32 mouse cellular contexts compared by ENCODE assay signal in the genomic region with DNA sequence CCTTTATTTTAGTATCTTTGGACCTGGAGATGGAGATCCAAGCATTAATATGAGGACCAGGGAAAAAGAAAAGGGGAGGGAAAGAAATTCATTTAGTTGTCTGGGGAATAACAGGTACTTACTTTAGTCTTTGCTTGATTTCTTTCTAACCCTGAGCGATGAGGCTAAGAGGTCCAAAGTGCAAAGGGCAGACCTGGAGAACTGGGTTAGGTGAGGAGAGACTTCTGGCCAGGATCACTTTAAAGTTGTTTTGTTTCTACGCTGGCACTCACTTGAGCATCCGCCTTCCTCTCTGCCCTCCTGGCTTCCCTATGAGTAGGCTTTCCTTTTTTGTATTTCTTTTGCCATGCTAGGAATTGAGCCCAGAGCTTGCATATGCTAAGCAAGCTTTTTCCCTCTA. TPM values are rescaled to one million over a fixed set of nuclear protein-coding genes. Genes with fewer than 3 reads are reported as not detected.
"Had no signal": no experiment of that assay in that cellular context is flagged by ENCODE, and none has a peak within 500 bp of the region (broad histone marks: within the 10 kb centered on the region; RNA-seq: fewer than 3 reads in every experiment).

No protein-coding gene starts in this region.

- H3K27me3 ChIP-seq: hindbrain, embryonic 15.5 days; lung, embryonic 15.5 days; neural tube, embryonic 12.5 days; neural tube, embryonic 15.5 days had no signal

- H3K9ac ChIP-seq: hindbrain, embryonic 15.5 days; liver, embryonic 14.5 days; lung, embryonic 15.5 days; neural tube, embryonic 12.5 days; neural tube, embryonic 15.5 days had no signal

- DNase-seq: layer of hippocampus, postnatal 36 days; lung, adult 18-20 months; lung, postnatal 10 days; lung, postnatal 36 days; midbrain, embryonic 14.5 days; right cerebral cortex, adult 18-20 months; right cerebral cortex, postnatal 14 days; right cerebral cortex, postnatal 4 days; thymus, adult 2 months; thymus, postnatal 14 days; thymus, postnatal 4 days had no signal

- H3K4me2 ChIP-seq: hindbrain, embryonic 15.5 days; liver, embryonic 11.5 days; lung, embryonic 15.5 days; midbrain, embryonic 11.5 days; neural tube, embryonic 12.5 days; neural tube, embryonic 15.5 days had no signal

- H3K36me3 ChIP-seq: hindbrain, embryonic 15.5 days; lung, embryonic 15.5 days; neural tube, embryonic 12.5 days; neural tube, embryonic 15.5 days had no signal

- H3K4me3 ChIP-seq: hindbrain, embryonic 15.5 days; left cerebral cortex, adult 2 months; lung, embryonic 15.5 days; neural tube, embryonic 12.5 days; neural tube, embryonic 15.5 days had no signal

- H3K27ac ChIP-seq: hindbrain, embryonic 15.5 days; left cerebral cortex, adult 2 months; liver, embryonic 14.5 days; lung, embryonic 15.5 days; neural tube, embryonic 12.5 days; neural tube, embryonic 15.5 days; stomach, postnatal 0 days had no signal

- H3K9me3 ChIP-seq: hindbrain, embryonic 15.5 days; lung, embryonic 15.5 days; neural tube, embryonic 12.5 days; neural tube, embryonic 15.5 days had no signal

- ATAC-seq: intestine, postnatal 0 days had no signal

RNA-seq across cellular contexts. Expression of gene Ascl3, which starts 24.8 kb away (rescaled TPM):
- total RNA-seq: layer of hippocampus, adult 8-10 months; layer of hippocampus, postnatal 10 days; layer of hippocampus, postnatal 36 days; left cerebral cortex, adult 2 months; left cerebral cortex, postnatal 10 days; left cerebral cortex, postnatal 36 days; megakaryocyte progenitor cell, adult 5-6 weeks; megakaryocyte-erythroid progenitor cell, adult 5-6 weeks; midbrain, postnatal 0 days had no signal
- polyA plus RNA-seq: hindbrain, embryonic 15.5 days; intestine, embryonic 14.5 days; limb, embryonic 11.5 days; limb, embryonic 14.5 days; liver, embryonic 11.5 days; liver, embryonic 14.5 days; midbrain, embryonic 14.5 days; neural tube, embryonic 12.5 days; stomach, embryonic 14.5 days had no signal

RNA-seq across cellular contexts. Expression of gene Nrip3, which starts 25.5 kb away (rescaled TPM):
- total RNA-seq: megakaryocyte-erythroid progenitor cell, adult 5-6 weeks had no signal

RNA-seq across cellular contexts. Expression of gene BC051019, which starts 32.6 kb away (rescaled TPM):
- total RNA-seq: layer of hippocampus, postnatal 36 days; left cerebral cortex, adult 2 months; left cerebral cortex, postnatal 10 days; left cerebral cortex, postnatal 36 days; megakaryocyte progenitor cell, adult 5-6 weeks; megakaryocyte-erythroid progenitor cell, adult 5-6 weeks had no signal
- polyA plus RNA-seq: intestine, embryonic 14.5 days; intestine, postnatal 0 days; midbrain, embryonic 11.5 days; midbrain, embryonic 14.5 days; neural tube, embryonic 12.5 days; neural tube, embryonic 15.5 days had no signal
